Mouse (Mus musculus): ENCODE data around the gene Ckap4. TPM values are rescaled to one million over a fixed set of nuclear protein-coding genes. Genes with fewer than 3 reads are reported as not detected.

Ckap4 gene
- polyA plus RNA-seq, 1 experiment = not detected

GRCm38 (mm10) chr10:84532191-84532889 is 1.5 kb downstream of the Ckap4 start:
- TF ChIP-seq GATA1 (IDR thresholded peaks at IDR 0.05; ENCODE audit: low read length) = no peak

- no peak for TF ChIP-seq GATA1 (IDR thresholded peaks at IDR 0.05; ENCODE audit: low read length)
Measured at GRCm38 (mm10) chr10:84531576-84531975, 2.3 kb downstream of the Ckap4 start.

GRCm38 (mm10) chr10:84530388-84530787 is 3.5 kb downstream of the Ckap4 start:
- no peak for TF ChIP-seq GATA1 (IDR thresholded peaks at IDR 0.05; ENCODE audit: low read length)

GRCm38 (mm10) chr10:84527631-84528030 is 6.2 kb downstream of the Ckap4 start:
- no peak for TF ChIP-seq GATA1 (IDR thresholded peaks at IDR 0.05; ENCODE audit: low read length)

- TF ChIP-seq GATA1 (IDR thresholded peaks at IDR 0.05; ENCODE audit: low read length) = no peak
Measured at GRCm38 (mm10) chr10:84527070-84527469, 6.8 kb downstream of the Ckap4 start.

GRCm38 (mm10) chr10:84526488-84526887 is 7.4 kb downstream of the Ckap4 start:
- no peak for TF ChIP-seq GATA1 (IDR thresholded peaks at IDR 0.05; ENCODE audit: low read length)

GRCm38 (mm10) chr10:84523682-84524081 is 10.2 kb downstream of the Ckap4 start:
- no peak for TF ChIP-seq GATA1 (IDR thresholded peaks at IDR 0.05; ENCODE audit: low read length)

GRCm38 (mm10) chr10:84516414-84516927 is 17.4 kb downstream of the Ckap4 start:
- TF ChIP-seq GATA1 (IDR thresholded peaks at IDR 0.05; ENCODE audit: low read length) = peak; percentile 20

- no peak for TF ChIP-seq GATA1 (IDR thresholded peaks at IDR 0.05; ENCODE audit: low read length)
Measured at GRCm38 (mm10) chr10:84515512-84515950, 18.3 kb downstream of the Ckap4 start.

- no peak for TF ChIP-seq GATA1 (IDR thresholded peaks at IDR 0.05; ENCODE audit: low read length)
Measured at GRCm38 (mm10) chr10:84514038-84514578, 19.8 kb downstream of the Ckap4 start.

- no peak for TF ChIP-seq GATA1 (IDR thresholded peaks at IDR 0.05; ENCODE audit: low read length)
Measured at GRCm38 (mm10) chr10:84512766-84513165, 21.1 kb downstream of the Ckap4 start.

- TF ChIP-seq GATA1 (IDR thresholded peaks at IDR 0.05; ENCODE audit: low read length) = no peak
Measured at GRCm38 (mm10) chr10:84508603-84509002, 25.3 kb downstream of the Ckap4 start.

GRCm38 (mm10) chr10:84498867-84499266 is 35.0 kb downstream of the Ckap4 start:
- TF ChIP-seq GATA1 (IDR thresholded peaks at IDR 0.05; ENCODE audit: low read length) = no peak

GRCm38 (mm10) chr10:84496805-84497204 is 37.1 kb downstream of the Ckap4 start:
- no peak for TF ChIP-seq GATA1 (IDR thresholded peaks at IDR 0.05; ENCODE audit: low read length)

GRCm38 (mm10) chr10:84494432-84494831 is 39.4 kb downstream of the Ckap4 start:
- no peak for TF ChIP-seq GATA1 (IDR thresholded peaks at IDR 0.05; ENCODE audit: low read length)

GRCm38 (mm10) chr10:84490115-84490514 is 43.7 kb downstream of the Ckap4 start:
- no peak for TF ChIP-seq GATA1 (IDR thresholded peaks at IDR 0.05; ENCODE audit: low read length)

GRCm38 (mm10) chr10:84488315-84488714 is 45.5 kb downstream of the Ckap4 start:
- no peak for TF ChIP-seq GATA1 (IDR thresholded peaks at IDR 0.05; ENCODE audit: low read length)
